Mouse (Mus musculus): ENCODE results near the gene Stat4. TPM values are rescaled to one million over a fixed set of nuclear protein-coding genes. Genes with fewer than 3 reads are reported as not detected.

Gene Stat4
- polyA plus RNA-seq, 1 experiment from 2014 or later = 0.26 TPM

GRCm38 (mm10) chr1:52137292-52137691, 150.3 kb downstream of the Stat4 start:
- Histone ChIP-seq H3K36me3 (0 out of 2 replicates have a peak, but pooled peaks cover 2% of the 10 kb centered on the region), H3K27ac (replicated peaks) (no peak overlapping the region), H3K4me2 (no peak overlapping the region), H3K4me3 (no peak overlapping the region), H3K9me3 (no peaks in the 10 kb centered on the region), H3K9ac (no peak overlapping the region), H3K27me3 (no peaks in the 10 kb centered on the region), H3K4me1 (replicated peaks) (no peaks in the 10 kb centered on the region)
- ATAC-seq (ENCODE audit: low FRiP score, low read depth) = peak; percentile 50; the same call in 1 of the 2 replicates
- WGBS = 53% methylated on average over 16 of the region's 16 CpGs

DNA sequence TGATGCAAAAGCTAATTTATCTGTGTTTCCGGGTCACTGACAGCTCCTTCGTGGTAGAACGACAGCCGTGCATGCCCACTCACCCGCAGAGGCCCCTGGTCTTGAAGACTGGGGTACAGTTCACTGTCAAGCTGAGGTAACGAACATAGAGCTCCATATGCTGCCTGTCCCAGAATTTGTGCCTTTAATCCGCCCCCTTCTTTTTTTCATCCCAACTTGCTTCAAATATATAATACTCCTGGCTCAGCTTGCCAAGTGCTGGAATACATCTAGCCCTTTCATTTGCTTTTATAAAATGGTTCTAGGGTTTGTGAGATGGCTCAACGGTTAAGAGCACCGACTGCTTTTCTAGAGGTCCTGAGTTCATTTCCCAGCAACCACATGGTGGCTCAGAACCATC, 153.6 kb downstream of the Stat4 start:
- Histone ChIP-seq H3K27ac (replicated peaks) (no peak overlapping the region), H3K27me3 (no peaks in the 10 kb centered on the region), H3K4me1 (replicated peaks) (no peaks in the 10 kb centered on the region), H3K9ac (no peak overlapping the region), H3K4me2 (no peak overlapping the region), H3K9me3 (no peaks in the 10 kb centered on the region), H3K4me3 (no peak overlapping the region), H3K36me3 (0 out of 2 replicates have a peak, but pooled peaks cover 2% of the 10 kb centered on the region)
- no peak for ATAC-seq (ENCODE audit: low FRiP score, low read depth)
- WGBS = 83% methylated on average over 9 of the region's 9 CpGs

GRCm38 (mm10) chr1:52141482-52141881, 154.5 kb downstream of the Stat4 start:
- H3K4me3 ChIP-seq = no peak overlapping the region
- no peaks in the 10 kb centered on the region for H3K27me3 ChIP-seq
- H3K4me2 ChIP-seq = no peak overlapping the region
- H3K9me3 ChIP-seq = no peaks in the 10 kb centered on the region
- no peak for ATAC-seq (ENCODE audit: low FRiP score, low read depth)
- no peaks in the 10 kb centered on the region for H3K4me1 ChIP-seq (replicated peaks)
- H3K9ac ChIP-seq = no peak overlapping the region
- no peak overlapping the region for H3K27ac ChIP-seq (replicated peaks)
- H3K36me3 ChIP-seq = 0 out of 2 replicates have a peak, but pooled peaks cover 2% of the 10 kb centered on the region
- WGBS = 84% methylated on average over 3 of the region's 3 CpGs

GRCm38 (mm10) chr1:52142117-52142516, 155.2 kb downstream of the Stat4 start:
- Histone ChIP-seq H3K27ac (replicated peaks) (no peak overlapping the region), H3K4me3 (no peak overlapping the region), H3K9me3 (no peaks in the 10 kb centered on the region), H3K27me3 (no peaks in the 10 kb centered on the region), H3K36me3 (0 out of 2 replicates have a peak, but pooled peaks cover 2% of the 10 kb centered on the region), H3K4me1 (replicated peaks) (no peaks in the 10 kb centered on the region), H3K9ac (no peak overlapping the region), H3K4me2 (no peak overlapping the region)
- ATAC-seq (ENCODE audit: low FRiP score, low read depth) = no peak
- WGBS = 79% methylated on average over 4 of the region's 4 CpGs

- Histone ChIP-seq H3K4me3 (no peak overlapping the region), H3K4me1 (replicated peaks) (no peaks in the 10 kb centered on the region), H3K36me3 (no peaks in the 10 kb centered on the region), H3K4me2 (no peak overlapping the region), H3K27me3 (no peaks in the 10 kb centered on the region), H3K9me3 (no peaks in the 10 kb centered on the region), H3K27ac (replicated peaks) (no peak overlapping the region), H3K9ac (no peak overlapping the region)
- no peak for ATAC-seq (ENCODE audit: low FRiP score, low read depth)
- 91% methylated on average over 4 of the region's 4 CpGs for WGBS
Measured at GRCm38 (mm10) chr1:52143191-52143590, 156.2 kb downstream of the Stat4 start.

DNA sequence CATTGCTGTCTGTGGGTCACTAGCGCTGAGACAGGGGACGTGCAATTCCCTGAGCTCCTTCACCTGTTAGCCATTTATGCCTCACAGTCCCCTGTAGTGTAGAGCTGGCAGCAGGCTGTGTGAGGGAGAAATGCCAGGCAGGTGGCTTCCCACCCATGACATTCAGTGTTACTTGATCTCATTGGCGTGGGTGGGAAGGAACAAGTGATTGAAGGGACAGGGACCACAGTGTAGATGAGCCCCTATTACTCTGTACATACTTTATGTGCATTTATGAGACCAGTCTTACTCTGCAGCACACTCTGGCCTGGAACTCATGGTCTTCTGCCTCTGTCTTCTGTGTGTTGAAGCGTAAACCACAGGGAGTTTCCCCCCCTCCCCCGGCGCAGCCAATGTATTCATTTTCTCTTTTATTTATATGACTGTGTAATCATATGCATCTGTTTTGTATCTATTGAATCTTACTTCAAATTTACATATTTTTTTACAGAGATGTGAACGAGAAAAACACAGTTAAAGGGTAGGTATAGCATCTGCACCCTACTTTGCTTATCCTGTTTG, 156.7 kb downstream of the Stat4 start:
- no peaks in the 10 kb centered on the region for H3K9me3 ChIP-seq
- no peak overlapping the region for H3K9ac ChIP-seq
- H3K36me3 ChIP-seq = no peaks in the 10 kb centered on the region
- no peak overlapping the region for H3K4me3 ChIP-seq
- no peaks in the 10 kb centered on the region for H3K4me1 ChIP-seq (replicated peaks)
- 85% methylated on average over 7 of the region's 7 CpGs for WGBS
- no peak overlapping the region for H3K4me2 ChIP-seq
- no peak for ATAC-seq (ENCODE audit: low FRiP score, low read depth)
- H3K27ac ChIP-seq (replicated peaks) = no peak overlapping the region
- no peaks in the 10 kb centered on the region for H3K27me3 ChIP-seq

DNA sequence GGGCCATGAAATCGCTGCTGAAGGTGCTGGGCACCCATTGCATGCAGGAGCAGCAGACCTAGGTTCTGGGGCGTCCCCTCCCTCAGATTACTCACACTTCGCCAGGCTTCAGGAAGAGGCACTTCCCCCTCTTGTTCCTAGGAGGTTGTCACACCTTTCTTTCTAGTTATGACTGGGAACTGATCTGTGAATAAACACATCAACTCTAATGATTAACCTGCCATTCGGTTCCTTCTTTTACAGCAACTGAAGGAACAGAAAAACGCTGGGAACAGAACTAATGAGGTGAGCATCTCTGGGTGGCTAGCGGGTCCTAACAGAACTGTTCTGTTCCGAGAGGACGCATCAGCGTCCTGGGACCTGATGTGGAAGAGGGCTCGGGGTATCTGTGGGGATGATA, 158.0 kb downstream of the Stat4 start:
- whole genome bisulfite sequencing = 85% methylated on average over 10 of the region's 10 CpGs
- no peak overlapping the region for H3K4me2 ChIP-seq
- H3K27me3 ChIP-seq = no peaks in the 10 kb centered on the region
- no peak overlapping the region for H3K27ac ChIP-seq (replicated peaks)
- H3K9ac ChIP-seq = no peak overlapping the region
- H3K9me3 ChIP-seq = no peaks in the 10 kb centered on the region
- no peaks in the 10 kb centered on the region for H3K36me3 ChIP-seq
- no peak overlapping the region for H3K4me3 ChIP-seq
- no peaks in the 10 kb centered on the region for H3K4me1 ChIP-seq (replicated peaks)
- no peak for ATAC-seq (ENCODE audit: low FRiP score, low read depth)

DNA sequence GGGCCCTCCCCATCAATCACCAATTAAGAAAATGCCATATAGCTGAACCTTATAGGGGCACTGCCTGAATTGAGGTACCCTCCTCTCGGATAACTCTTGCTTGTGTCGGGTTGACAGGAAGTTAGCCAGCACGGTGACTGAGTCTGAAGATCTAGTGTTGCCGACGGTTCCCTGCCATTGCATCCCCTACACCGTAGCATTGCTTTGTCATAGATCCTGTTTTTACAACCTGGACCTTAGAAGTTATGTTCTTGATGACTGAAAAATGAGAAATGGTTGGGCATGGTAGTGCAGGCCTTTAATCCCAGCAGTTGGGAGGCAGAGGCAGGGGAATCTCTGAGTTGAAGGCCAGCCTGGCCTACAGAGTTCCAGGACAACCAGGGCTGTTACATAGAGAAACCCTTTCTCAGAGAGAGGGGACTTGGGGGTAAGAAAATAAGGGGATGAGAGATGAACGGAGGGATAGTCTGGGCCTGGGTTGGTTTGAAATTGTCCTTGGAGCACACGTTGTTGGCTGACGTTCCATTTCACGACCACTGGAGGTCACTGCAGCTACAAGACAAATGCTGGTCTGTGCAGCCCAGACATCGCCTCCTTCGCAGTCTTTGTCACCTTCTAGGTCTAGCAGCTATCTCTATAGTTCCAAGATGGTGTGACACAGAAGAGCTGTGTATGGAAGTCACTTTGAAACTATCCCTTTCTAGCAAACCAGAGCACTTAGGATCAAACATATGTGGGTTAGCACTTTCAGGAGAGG, 159.4 kb downstream of the Stat4 start:
- no peak overlapping the region for H3K4me3 ChIP-seq
- H3K4me2 ChIP-seq = no peak overlapping the region
- no peaks in the 10 kb centered on the region for H3K36me3 ChIP-seq
- WGBS = 55% methylated on average over 12 of the region's 12 CpGs
- H3K4me1 ChIP-seq (replicated peaks) = 0 out of 2 replicates have a peak, but pooled peaks cover 4% of the 10 kb centered on the region
- no peaks in the 10 kb centered on the region for H3K9me3 ChIP-seq
- no peaks in the 10 kb centered on the region for H3K27me3 ChIP-seq
- peak; percentile 77 for ATAC-seq (ENCODE audit: low FRiP score, low read depth)
- H3K27ac ChIP-seq (replicated peaks) = no peak overlapping the region
- no peak overlapping the region for H3K9ac ChIP-seq

DNA sequence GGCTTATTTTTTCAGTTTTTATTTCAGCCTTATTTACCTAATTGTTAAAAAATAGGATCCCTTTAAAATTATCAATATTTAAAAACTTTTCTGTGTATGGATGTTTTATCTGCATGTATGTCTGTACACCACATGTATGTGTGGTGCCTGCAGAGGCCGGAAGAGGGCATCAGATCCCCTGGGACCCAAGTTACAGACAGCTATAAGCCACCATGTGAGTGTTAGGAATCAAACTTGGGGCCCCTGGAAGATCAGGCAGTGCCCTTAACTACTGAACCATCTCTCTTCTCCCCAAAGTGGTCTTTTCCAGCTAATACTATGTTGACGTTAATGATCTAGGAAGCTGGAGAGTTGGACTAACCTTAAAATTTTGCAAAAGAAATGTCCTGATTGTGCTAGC, 160.5 kb downstream of the Stat4 start:
- no peaks in the 10 kb centered on the region for H3K36me3 ChIP-seq
- ATAC-seq (ENCODE audit: low FRiP score, low read depth) = no peak
- WGBS = 84% methylated on average over 2 of the region's 2 CpGs
- no peak overlapping the region for H3K4me2 ChIP-seq
- H3K9me3 ChIP-seq = no peaks in the 10 kb centered on the region
- H3K27me3 ChIP-seq = no peaks in the 10 kb centered on the region
- H3K9ac ChIP-seq = no peak overlapping the region
- H3K4me1 ChIP-seq (replicated peaks) = 0 out of 2 replicates have a peak, but pooled peaks cover 4% of the 10 kb centered on the region
- H3K27ac ChIP-seq (replicated peaks) = no peak overlapping the region
- H3K4me3 ChIP-seq = no peak overlapping the region

DNA sequence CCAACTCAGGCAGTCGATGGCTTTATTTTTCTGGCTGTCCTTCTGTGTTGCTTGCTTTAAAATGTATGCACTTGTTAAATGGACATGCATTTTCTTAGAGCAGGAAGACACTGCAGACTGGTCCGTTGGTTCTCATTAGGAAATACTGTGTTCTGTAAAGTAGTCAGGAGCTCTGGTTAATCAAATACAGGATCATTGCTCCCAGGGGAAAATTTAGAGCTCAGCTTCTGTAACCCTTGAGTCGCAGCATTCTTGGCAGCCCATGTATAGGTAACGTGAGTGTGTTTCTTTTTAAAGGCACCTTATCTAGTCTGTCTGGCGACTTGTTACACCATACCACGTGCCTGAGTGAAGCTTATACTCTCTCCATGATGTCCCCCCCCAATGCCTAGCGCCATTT, 161.2 kb downstream of the Stat4 start:
- WGBS = 69% methylated on average over 7 of the region's 7 CpGs
- H3K27ac ChIP-seq (replicated peaks) = no peak overlapping the region

DNA sequence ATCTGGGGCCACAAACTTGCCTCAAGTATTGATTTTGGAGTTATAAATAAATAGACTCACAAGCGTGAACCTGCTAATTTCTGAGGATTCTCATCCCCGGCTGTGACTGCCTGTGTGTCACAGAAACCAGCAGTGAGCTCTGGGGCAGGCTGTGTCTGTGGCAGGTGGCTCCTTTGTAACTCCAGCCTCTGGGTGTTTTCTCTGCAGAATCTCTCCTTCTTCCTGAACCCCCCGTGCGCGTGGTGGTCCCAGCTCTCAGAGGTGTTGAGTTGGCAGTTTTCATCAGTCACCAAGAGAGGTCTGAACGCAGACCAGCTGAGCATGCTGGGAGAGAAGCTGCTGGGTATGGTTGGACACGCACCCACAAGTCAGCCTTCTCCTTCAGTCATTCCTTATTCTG, 161.7 kb downstream of the Stat4 start:
- Histone ChIP-seq H3K4me2 (no peak overlapping the region), H3K9me3 (no peaks in the 10 kb centered on the region)
- WGBS = 57% methylated on average over 7 of the region's 7 CpGs

More for the DNA sequence above, 161.2 kb downstream of the Stat4 start:
- H3K4me3 ChIP-seq = no peak overlapping the region
- H3K4me1 ChIP-seq (replicated peaks) = 0 out of 2 replicates have a peak, but pooled peaks cover 4% of the 10 kb centered on the region
- no peak overlapping the region for H3K9ac ChIP-seq
- H3K9me3 ChIP-seq = no peaks in the 10 kb centered on the region
- H3K27me3 ChIP-seq = no peaks in the 10 kb centered on the region
- no peaks in the 10 kb centered on the region for H3K36me3 ChIP-seq
- H3K4me2 ChIP-seq = no peak overlapping the region
- ATAC-seq (ENCODE audit: low FRiP score, low read depth) = no peak

DNA sequence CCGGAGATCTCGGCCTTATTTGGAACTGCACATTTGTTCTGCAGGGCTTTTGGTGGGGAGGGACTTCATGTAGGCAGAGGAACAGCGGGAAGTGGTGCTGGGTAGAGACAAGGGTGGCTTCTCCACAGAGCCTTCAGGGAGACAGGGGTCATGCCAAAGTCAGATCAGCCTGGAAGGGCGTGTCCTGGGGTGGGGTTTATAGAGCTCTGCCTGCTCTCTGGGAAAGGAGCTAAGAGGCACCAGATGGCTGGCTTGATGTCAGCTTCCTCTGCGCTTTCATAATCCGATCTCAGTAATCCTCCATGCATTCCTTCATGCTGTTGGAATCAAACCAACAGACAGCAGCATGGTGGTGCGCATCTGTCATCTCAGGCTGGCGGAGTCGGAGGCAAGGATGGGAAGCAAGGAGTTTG, 163.0 kb downstream of the Stat4 start:
- Histone ChIP-seq H3K4me3 (no peak overlapping the region), H3K9me3 (no peaks in the 10 kb centered on the region), H3K9ac (no peak overlapping the region), H3K27ac (replicated peaks) (no peak overlapping the region), H3K4me2 (no peak overlapping the region), H3K4me1 (replicated peaks) (0 out of 2 replicates have a peak, but pooled peaks cover 4% of the 10 kb centered on the region), H3K27me3 (no peaks in the 10 kb centered on the region), H3K36me3 (no peaks in the 10 kb centered on the region)
- ATAC-seq (ENCODE audit: low FRiP score, low read depth) = peak; percentile 60
- WGBS = 48% methylated on average over 9 of the region's 9 CpGs

More for the DNA sequence above, 161.7 kb downstream of the Stat4 start:
- Histone ChIP-seq H3K27me3 (no peaks in the 10 kb centered on the region), H3K4me3 (no peak overlapping the region), H3K9ac (no peak overlapping the region), H3K27ac (replicated peaks) (no peak overlapping the region), H3K4me1 (replicated peaks) (0 out of 2 replicates have a peak, but pooled peaks cover 4% of the 10 kb centered on the region), H3K36me3 (no peaks in the 10 kb centered on the region)
- ATAC-seq (ENCODE audit: low FRiP score, low read depth) = no peak
